Mouse (Mus musculus) stomach, embryonic 15.5 days (tissue): ENCODE data around the gene Pou2f1. TPM values are rescaled to one million over a fixed set of nuclear protein-coding genes. Genes with fewer than 3 reads are reported as not detected.

ENCODE experiments used
- ATAC-seq: fragments of 200-750 bp; cut with Nextera tagmentation; 2 replicates; pipeline ENCODE4 v1.8.0; 2017; ENCODE audit warnings: low read depth, moderate number of reproducible peaks, moderate TSS enrichment; ENCODE audit not compliant: insufficient read depth, low FRiP score
- H3K27ac ChIP-seq: fragments of 300-500 bp; sonication (generic); 2 replicates; pipeline ENCODE4 v1.5.1; 2015; ENCODE audit warnings: mild to moderate bottlenecking, inconsistent platforms
- H3K27me3 ChIP-seq: fragments of 300-500 bp; sonication (generic); replicated peaks from 2 replicates; pipeline ENCODE4 v1.6.1; 2015; ENCODE audit warnings: inconsistent platforms
- H3K36me3 ChIP-seq: fragments of 300-500 bp; sonication (generic); 2 replicates; pipeline ENCODE4 v1.6.1; 2015; ENCODE audit warnings: inconsistent platforms
- H3K4me1 ChIP-seq: fragments of 300-500 bp; sonication (generic); 2 replicates; pipeline ENCODE4 v1.6.1; 2015; ENCODE audit warnings: inconsistent platforms
- H3K4me2 ChIP-seq: fragments of 300-500 bp; sonication (generic); 2 replicates; pipeline ENCODE4 v1.6.1; 2015; ENCODE audit warnings: mild to moderate bottlenecking, inconsistent platforms
- H3K4me3 ChIP-seq: fragments of 300-500 bp; sonication (generic); replicated peaks from 2 replicates; pipeline ENCODE4 v1.5.1; 2015; ENCODE audit warnings: inconsistent platforms
- H3K9ac ChIP-seq: fragments of 300-500 bp; sonication (generic); 2 replicates; pipeline ENCODE4 v1.6.1; 2015; ENCODE audit warnings: inconsistent platforms
- H3K9me3 ChIP-seq: fragments of 300-500 bp; sonication (generic); 2 replicates; pipeline ENCODE4 v1.6.1; 2016; ENCODE audit warnings: inconsistent platforms
- WGBS: fragments of 180-500 bp; shearing (Covaris S2); methylation state at CpG from one replicate; pipeline ENCODE4 v1.1.7; 2015; 5-methylcytosine and 5-hydroxymethylcytosine counted together
- polyA plus RNA-seq: library from polyadenylated mRNA; unstranded; fragments of >200 nt; fragmentation: Nextera tagmentation; extraction: Ambion mirVana; gene quantifications from 2 replicates; pipeline ENCODE4 v1.2.1, GENCODE M21; 2015

Pou2f1 gene
- polyA plus RNA-seq, 1 experiment from 2014 or later = 9.9 TPM

DNA sequence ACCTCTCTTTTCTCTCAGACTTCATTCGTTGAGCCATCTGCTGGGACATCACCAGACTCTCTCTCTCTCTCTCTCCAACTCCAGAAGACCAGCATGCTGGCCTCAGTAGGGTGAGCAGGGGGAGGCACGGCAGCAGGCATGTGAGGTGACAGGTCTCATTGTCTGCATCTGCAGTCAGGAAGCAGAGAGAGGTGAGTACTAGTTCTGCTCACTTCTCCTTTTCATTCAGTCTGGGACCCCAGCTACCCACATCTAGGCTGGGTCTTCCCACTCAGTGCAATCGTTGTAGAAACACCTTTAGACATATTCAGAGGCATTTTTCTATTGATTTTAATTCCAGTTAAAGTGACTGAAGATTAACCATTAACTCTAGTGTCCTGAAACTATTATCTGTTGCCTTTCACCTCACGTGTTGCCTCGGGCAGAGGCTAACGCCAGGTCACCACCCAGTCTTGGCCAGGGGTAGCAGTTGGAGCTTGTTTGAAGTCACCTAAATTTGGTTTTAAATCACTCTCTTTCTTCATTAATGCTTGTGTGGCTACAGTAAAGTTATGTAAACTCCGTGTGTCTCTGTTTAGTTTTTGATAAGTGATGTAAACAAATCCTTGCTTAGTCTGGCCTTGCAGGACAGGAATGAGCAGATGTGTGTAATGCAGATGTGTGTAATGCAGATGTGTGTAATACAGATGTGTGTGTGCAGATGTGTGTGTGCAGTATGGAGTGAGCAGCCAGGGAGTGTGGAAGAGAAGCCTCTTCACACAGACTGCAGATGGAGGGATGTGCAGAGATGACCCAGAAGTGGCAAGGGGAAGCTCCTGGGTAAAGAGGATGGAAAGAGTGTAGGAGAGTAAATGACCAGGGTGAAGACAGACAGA is 29.4 kb upstream of the Pou2f1 start:
- H3K9ac ChIP-seq = no peak overlapping the region
- H3K27me3 ChIP-seq = no peaks in the 10 kb centered on the region
- H3K27ac ChIP-seq = no peak overlapping the region
- H3K36me3 ChIP-seq = no peaks in the 10 kb centered on the region
- no peak overlapping the region for H3K4me2 ChIP-seq
- no peak overlapping the region for H3K4me3 ChIP-seq
- ATAC-seq = no peak
- H3K4me1 ChIP-seq = no peaks in the 10 kb centered on the region
- no peaks in the 10 kb centered on the region for H3K9me3 ChIP-seq
- 22% methylated on average over 7 of the region's 7 CpGs for WGBS

DNA sequence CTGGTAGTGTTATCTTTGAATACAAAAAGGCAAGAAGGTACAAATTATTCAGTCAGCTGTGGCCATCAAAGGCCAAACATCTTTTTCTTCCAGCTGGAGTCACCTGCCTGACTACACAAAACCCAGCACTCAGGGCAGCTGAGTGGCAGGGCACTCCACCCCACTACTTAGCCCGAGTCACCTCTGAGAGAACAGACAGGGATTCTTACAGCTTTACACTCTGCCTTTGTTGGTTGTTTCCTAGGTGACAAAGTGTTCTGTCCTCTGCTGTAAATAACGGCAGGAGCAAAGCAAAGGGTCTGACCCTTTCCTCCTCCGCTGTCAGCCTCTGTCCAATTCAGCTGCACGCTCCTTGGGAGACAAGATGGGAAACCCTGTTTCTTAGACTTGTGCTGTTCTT is 21.5 kb upstream of the Pou2f1 start:
- Histone ChIP-seq H3K9me3 (no peaks in the 10 kb centered on the region), H3K4me3 (no peak overlapping the region), H3K27ac (no peak overlapping the region), H3K9ac (no peak overlapping the region), H3K4me2 (no peak overlapping the region), H3K27me3 (no peaks in the 10 kb centered on the region), H3K4me1 (no peaks in the 10 kb centered on the region), H3K36me3 (no peaks in the 10 kb centered on the region)
- no peak for ATAC-seq
- 40% methylated on average over 4 of the region's 4 CpGs for WGBS

DNA sequence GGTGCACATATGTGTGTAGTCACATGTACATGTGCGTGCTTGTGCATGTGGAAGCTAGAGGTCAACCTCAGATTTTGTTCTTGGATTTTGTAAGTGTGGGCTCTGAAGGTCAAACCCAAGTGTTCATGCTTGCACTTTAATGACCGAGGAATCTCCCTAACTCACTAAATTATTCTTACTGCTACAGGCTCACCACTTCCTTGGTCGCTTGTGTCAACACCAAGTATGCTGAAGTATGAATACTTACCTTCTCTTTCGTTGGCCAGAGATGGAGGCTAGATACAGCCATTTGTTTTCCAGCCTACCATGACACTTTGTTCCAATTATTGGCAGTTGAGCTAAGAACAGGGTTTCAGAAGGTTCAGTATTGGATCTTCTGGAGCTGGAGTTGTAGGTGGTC is 14.7 kb upstream of the Pou2f1 start:
- no peaks in the 10 kb centered on the region for H3K27me3 ChIP-seq
- H3K9me3 ChIP-seq = no peaks in the 10 kb centered on the region
- WGBS = 83% methylated on average over 4 of the region's 4 CpGs
- no peak overlapping the region for H3K27ac ChIP-seq
- no peak overlapping the region for H3K9ac ChIP-seq
- H3K4me2 ChIP-seq = no peak overlapping the region
- no peaks in the 10 kb centered on the region for H3K36me3 ChIP-seq
- H3K4me1 ChIP-seq = no peaks in the 10 kb centered on the region
- H3K4me3 ChIP-seq = no peak overlapping the region
- ATAC-seq = no peak

DNA sequence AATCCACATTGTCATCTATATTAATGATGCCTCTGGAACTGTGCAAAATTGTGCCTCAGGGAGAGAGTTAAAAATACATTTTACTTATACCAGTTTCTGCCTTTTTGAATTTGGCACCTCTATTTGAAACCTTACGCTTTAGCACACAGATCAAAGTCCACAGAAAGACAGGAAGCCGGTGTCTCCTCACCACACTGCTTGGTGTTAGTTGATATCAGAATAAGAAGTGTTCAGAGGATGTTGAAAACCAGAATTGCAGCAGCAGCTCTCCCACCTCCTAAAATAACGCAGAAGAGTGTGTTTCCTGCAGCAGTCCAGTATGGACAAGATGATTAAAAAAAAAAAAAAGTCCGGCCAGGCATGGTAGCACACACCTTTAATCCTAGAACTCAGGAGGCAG is 13.8 kb upstream of the Pou2f1 start:
- Histone ChIP-seq H3K4me2 (no peak overlapping the region), H3K36me3 (no peaks in the 10 kb centered on the region), H3K4me3 (no peak overlapping the region), H3K9ac (no peak overlapping the region), H3K27ac (no peak overlapping the region), H3K4me1 (no peaks in the 10 kb centered on the region), H3K27me3 (no peaks in the 10 kb centered on the region), H3K9me3 (no peaks in the 10 kb centered on the region)
- WGBS = 51% methylated on average over 4 of the region's 4 CpGs
- ATAC-seq = no peak

DNA sequence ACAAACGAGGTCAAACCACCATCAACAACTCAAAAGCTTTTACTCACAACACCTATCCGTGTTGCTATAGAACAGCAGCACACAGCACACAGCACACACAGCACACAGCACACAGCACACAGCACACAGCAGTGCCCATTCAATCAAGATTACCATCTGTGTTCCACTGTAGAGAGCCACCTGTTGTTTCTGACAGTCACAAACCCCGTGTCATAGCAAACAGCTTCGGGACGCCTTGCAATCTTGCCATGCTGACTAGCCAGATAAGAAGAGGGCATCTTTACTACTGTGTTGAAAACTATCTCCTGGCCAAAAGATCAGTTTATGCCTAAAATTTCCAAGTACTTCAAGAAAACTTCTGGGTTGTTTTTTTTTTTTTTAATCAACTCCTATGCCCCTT is 12.1 kb upstream of the Pou2f1 start:
- H3K4me3 ChIP-seq = no peak overlapping the region
- no peak overlapping the region for H3K4me2 ChIP-seq
- no peak for ATAC-seq
- H3K36me3 ChIP-seq = no peaks in the 10 kb centered on the region
- no peaks in the 10 kb centered on the region for H3K4me1 ChIP-seq
- no peaks in the 10 kb centered on the region for H3K9me3 ChIP-seq
- H3K27ac ChIP-seq = no peak overlapping the region
- WGBS = 49% methylated on average over 5 of the region's 5 CpGs
- H3K27me3 ChIP-seq = no peaks in the 10 kb centered on the region
- no peak overlapping the region for H3K9ac ChIP-seq

DNA sequence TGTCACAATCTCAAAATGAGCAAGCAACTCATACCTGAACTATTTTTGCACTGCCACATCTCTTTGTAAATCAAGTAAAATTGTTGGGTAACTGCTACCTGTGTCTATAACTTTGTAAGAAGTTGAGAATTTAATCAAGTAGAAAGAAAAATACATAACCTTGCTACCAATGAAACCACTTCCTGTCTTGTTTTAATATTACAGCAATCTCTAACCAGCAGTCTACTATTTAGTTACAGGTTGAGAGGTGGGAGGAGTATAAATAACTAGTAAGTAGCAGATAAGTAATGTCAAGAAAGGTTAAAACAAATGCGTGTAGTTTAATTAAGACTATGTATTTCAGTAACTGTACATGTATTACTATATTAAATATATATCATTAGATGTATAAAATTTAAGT is 7.6 kb upstream of the Pou2f1 start:
- Histone ChIP-seq H3K4me3 (no peak overlapping the region), H3K9me3 (no peaks in the 10 kb centered on the region), H3K4me2 (no peak overlapping the region), H3K4me1 (no peaks in the 10 kb centered on the region), H3K27me3 (no peaks in the 10 kb centered on the region), H3K9ac (no peak overlapping the region), H3K36me3 (no peaks in the 10 kb centered on the region), H3K27ac (no peak overlapping the region)
- ATAC-seq = no peak
- WGBS = 96% methylated on average over 1 of the region's 1 CpGs

DNA sequence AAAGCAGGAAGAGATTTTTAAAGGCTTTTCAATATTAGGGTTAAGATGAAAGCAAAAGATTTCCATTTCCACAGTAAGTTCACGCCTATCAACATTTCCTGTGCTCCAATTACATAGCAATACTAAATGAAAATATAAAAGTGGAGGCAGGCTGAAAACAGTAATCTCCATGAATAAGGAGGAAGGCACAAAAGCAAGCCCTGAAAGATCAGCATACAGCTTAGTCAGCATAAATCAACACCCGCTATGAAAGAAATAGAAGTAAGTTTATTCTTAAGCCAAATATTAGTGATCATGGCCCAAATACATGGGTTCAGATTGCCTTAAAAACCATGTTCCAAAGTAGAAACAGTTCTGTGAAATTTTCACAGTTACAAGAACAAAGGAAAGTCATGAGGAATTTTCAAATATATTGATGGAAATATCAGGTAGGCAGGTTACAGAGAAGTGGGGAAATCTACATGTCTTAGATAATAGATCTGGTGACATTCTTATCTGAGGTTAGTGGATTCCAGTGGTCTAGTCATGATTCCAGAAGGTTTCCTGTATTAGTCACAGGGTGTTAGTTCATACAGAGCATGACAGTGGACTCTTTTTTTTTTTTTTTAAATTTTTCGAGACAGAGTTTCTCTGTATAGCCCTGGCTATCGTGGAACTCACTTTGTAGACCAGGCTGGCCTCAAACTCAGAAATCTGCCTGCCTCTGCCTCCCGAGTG is 6.3 kb upstream of the Pou2f1 start:
- no peak for ATAC-seq
- no peaks in the 10 kb centered on the region for H3K4me1 ChIP-seq
- no peaks in the 10 kb centered on the region for H3K9me3 ChIP-seq
- WGBS = 84% methylated on average over 5 of the region's 5 CpGs
- no peaks in the 10 kb centered on the region for H3K27me3 ChIP-seq
- no peak overlapping the region for H3K9ac ChIP-seq
- no peak overlapping the region for H3K4me3 ChIP-seq
- no peak overlapping the region for H3K4me2 ChIP-seq
- H3K36me3 ChIP-seq = no peaks in the 10 kb centered on the region
- H3K27ac ChIP-seq = no peak overlapping the region

DNA sequence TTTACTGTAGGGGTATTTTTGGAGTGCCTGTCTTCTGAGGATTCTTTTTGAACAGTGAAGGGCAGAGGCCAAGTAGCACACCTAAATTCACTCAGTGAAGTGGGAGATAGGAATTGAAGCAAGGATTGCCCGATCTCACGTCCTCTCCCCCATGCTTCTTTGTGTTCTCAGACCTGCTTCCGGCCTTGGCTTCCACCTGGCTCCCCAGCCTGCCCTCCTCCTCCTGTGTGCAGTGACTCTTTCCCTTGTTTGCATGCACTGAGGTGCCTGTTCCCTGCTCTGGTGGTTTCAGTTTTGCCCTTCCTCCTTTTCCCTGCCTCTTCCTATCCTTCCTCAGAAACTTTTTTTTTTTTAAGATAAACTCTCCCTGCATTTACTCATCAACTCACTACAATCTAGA is 4.5 kb upstream of the Pou2f1 start:
- 54% methylated on average over 3 of the region's 3 CpGs for WGBS
- H3K4me3 ChIP-seq = no peak overlapping the region

DNA sequence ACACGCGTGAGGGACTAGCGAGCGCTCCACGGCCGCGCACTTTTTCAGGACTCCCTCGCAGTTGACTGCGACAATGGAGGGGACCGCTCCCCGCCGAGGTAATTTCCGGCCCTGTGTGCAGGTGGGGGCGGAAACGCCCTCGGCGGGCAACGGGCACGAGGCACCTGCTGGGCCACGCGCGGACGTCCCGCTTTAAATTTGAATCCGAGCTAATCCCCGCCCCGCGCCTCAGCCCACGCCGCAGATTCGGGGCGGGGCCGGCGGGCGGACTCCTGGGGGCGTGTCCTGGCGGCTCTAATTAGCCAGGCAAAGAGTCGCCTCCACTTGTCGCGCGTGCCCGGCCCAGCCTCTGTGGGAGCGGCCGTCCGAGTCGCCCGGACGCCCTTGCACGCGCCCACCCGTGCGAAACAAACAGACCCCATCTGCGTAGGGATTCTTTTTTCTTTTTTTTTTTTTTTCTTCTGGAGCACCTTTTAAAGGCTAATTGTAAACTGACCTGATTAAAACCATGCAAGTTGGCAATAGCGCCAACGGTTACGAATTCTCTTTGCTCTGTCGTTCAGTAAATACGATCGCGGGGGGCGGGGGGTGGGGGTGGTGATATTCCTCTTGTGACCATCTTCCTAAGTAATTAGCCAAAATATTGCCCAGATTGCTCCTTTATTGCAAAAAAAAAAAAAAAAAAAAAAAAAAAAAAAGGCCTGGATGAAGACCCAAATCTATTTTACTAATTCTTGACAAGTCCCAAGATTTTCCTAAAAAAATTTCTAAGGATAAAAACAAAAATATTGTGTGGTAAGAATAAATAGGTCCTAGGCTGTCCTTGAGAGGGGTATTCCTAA is 924 bp upstream of the Pou2f1 start:
- no peaks in the 10 kb centered on the region for H3K9me3 ChIP-seq
- peak overlapping the region; percentile 93 for H3K4me3 ChIP-seq
- peak overlapping the region; percentile 71 for H3K4me2 ChIP-seq
- peaks cover 7% of the 10 kb centered on the region; the same call in 1 of the 2 replicates for H3K4me1 ChIP-seq
- H3K27me3 ChIP-seq = no peaks in the 10 kb centered on the region
- H3K27ac ChIP-seq = peak overlapping the region; percentile 84
- ATAC-seq = peak; percentile 78
- no peaks in the 10 kb centered on the region for H3K36me3 ChIP-seq
- under 1% methylated on average over 61 of the region's 61 CpGs for WGBS
- no peak overlapping the region for H3K9ac ChIP-seq

More for the DNA sequence above, 4.5 kb upstream of the Pou2f1 start:
- no peak for ATAC-seq
- no peaks in the 10 kb centered on the region for H3K9me3 ChIP-seq
- H3K36me3 ChIP-seq = no peaks in the 10 kb centered on the region
- H3K4me2 ChIP-seq = no peak overlapping the region
- no peaks in the 10 kb centered on the region for H3K27me3 ChIP-seq
- H3K4me1 ChIP-seq = no peaks in the 10 kb centered on the region
- no peak overlapping the region for H3K27ac ChIP-seq
- H3K9ac ChIP-seq = no peak overlapping the region

DNA sequence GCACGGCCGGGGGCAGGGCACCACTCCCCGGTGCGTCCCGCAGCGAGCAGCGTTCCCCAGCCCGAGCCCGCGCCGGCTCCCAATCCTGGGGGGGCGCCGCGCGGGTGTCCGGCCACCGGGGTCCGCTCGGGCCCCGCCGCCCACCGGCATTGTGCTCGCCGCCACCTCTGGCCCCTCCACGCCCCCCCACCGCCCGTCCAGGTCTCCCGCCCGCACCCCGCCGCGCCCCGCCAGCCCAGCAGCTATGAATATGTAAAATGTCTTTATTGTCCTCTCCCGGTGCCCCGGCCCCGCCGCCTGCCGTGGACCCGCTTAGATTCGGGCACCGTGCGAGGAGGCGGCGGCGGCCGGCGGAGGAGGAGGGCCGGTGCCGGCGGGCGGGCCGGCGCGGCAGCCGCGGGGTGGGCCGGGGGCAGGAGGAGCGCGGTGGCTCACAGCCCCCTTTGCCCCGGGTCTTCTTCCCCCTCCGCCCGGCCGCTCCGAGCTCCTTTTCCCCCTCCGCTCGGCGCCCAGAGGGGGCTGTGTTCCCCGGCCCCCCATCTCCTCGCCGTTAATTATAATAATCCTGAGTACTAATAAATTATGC is 481 bp downstream of the Pou2f1 start:
- H3K9me3 ChIP-seq = no peaks in the 10 kb centered on the region
- H3K4me3 ChIP-seq = peak overlapping the region; percentile 93
- peaks cover 7% of the 10 kb centered on the region; the same call in 1 of the 2 replicates for H3K4me1 ChIP-seq
- WGBS = under 1% methylated on average over 26 of the region's 70 CpGs
- ATAC-seq = peak; percentile 40
- H3K27ac ChIP-seq = peak overlapping the region; percentile 83
- peak overlapping the region; percentile 93 for H3K9ac ChIP-seq
- peak overlapping the region; percentile 96 for H3K4me2 ChIP-seq
- no peaks in the 10 kb centered on the region for H3K36me3 ChIP-seq
- H3K27me3 ChIP-seq = no peaks in the 10 kb centered on the region

DNA sequence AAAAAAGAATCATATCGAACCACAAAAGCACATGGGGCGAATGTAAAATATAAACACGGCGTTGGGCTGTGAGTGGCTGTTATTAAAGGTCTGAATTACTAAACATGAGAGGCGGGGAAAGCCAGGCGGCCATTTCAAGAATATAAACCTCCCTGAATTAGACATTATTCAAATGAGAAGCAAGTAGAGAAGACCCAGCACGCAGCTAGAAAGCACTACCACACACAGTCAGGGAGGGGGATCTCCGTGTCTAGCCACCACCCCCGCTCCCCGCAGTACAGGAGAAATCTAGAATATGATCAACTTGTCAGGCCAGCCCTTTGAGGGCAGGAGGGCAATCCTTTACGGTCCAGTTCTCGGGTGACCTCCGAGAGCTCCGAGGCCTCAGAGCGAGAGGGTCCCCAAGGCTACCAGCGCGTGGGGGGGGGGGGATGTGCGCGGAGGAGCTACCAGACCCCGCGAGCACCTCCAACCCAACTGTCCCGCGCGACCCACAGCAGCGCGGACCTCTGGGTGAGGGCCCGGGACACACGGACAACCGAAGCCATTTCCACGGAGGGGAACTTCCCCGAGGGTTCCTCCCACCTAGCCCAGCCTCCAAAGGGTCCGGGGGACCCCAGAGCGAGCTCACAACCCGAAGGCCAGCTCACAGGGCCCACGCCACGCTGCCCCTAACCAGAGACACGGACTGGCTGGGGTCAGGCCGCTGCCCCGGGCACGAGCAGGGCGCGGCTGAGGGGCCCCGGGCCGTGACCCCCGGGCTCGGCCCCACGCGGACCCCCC is 1.2 kb downstream of the Pou2f1 start:
- under 1% methylated on average over 47 of the region's 48 CpGs for WGBS
- H3K9ac ChIP-seq = peak overlapping the region; percentile 93
- peak overlapping the region; percentile 96 for H3K4me2 ChIP-seq
- ATAC-seq = 0 out of 2 replicates have a peak, but pooled peaks have one; percentile 2
- H3K4me1 ChIP-seq = peaks cover 7% of the 10 kb centered on the region; the same call in 1 of the 2 replicates
- H3K36me3 ChIP-seq = no peaks in the 10 kb centered on the region
- no peaks in the 10 kb centered on the region for H3K27me3 ChIP-seq
- H3K27ac ChIP-seq = peak overlapping the region; percentile 83
- no peaks in the 10 kb centered on the region for H3K9me3 ChIP-seq
- H3K4me3 ChIP-seq = peak overlapping the region; percentile 93
